Mouse (Mus musculus) myocyte (in vitro differentiated cells): Measurements from ENCODE around the gene 1700016C15Rik.

ENCODE experiments used
- MAX ChIP-seq: IDR thresholded peaks from one replicate; pipeline ENCODE4 v1.6.1; 2011; ENCODE audit warnings: low read depth, mild to moderate bottlenecking, control low read depth
- MYOD1 ChIP-seq, 3 experiments: IDR thresholded peaks; one replicate each; pipeline ENCODE4 v1.6.1; 2011; ENCODE audit warnings: control low read depth in 2 of 3, low read depth in 2 of 3, mild to moderate bottlenecking in 2 of 3, moderate library complexity in 1 of 3; ENCODE audit not compliant: insufficient read length in 2 of 3, control insufficient read depth in 1 of 3
- POLR2A ChIP-seq: IDR thresholded peaks from one replicate; pipeline ENCODE4 v1.6.1; 2011; ENCODE audit warnings: low read depth, mild to moderate bottlenecking, control low read depth, moderate library complexity; ENCODE audit not compliant: insufficient read length
- TCF12 ChIP-seq: IDR thresholded peaks from one replicate; pipeline ENCODE4 v1.6.1; 2011; ENCODE audit warnings: mild to moderate bottlenecking, control low read depth; ENCODE audit not compliant: poor library complexity, insufficient read depth, severe bottlenecking

DNA sequence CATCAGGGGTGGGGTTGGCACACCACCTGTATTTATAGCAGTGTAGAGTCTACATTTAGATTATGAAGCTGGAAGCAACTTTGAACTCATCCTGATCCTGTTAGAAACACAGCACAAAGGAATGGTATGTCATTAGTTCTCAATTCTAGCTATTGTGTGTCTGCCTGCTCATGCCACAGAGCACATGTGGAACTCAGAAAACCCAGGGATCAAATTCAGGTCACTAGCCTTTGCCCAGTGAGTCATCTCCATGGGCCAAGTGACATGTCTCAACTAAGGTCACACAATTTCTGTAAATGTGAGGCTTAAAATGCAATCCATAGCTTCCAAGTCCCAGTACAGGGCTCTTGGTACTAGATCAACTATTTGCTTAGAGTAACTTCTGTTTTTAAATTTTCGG lies 12.5 kb downstream of the 1700016C15Rik start:
- TF ChIP-seq MAX, result no peak
- TF ChIP-seq MYOD1 (IDR thresholded peaks at IDR 0.05; ENCODE audit: control insufficient read depth in 1 of 3, insufficient read length in 2 of 3, low read depth in 2 of 3), result no peak
- no peak for TF ChIP-seq TCF12
- no peak for TF ChIP-seq POLR2A
